Mouse (Mus musculus): ENCODE results near the gene Prkcz.

Prkcz gene

GRCm38 (mm10) chr4:155315031-155315430, 46.1 kb downstream of the Prkcz start:
- DNase-seq (ENCODE audit: low spot score in 2 of 2), result no peak

- no peak for DNase-seq (ENCODE audit: low spot score in 2 of 2)
Measured at GRCm38 (mm10) chr4:155308679-155309078, 52.5 kb downstream of the Prkcz start.

- DNase-seq (ENCODE audit: low spot score in 2 of 2), result peak in 1 of 2 experiments; percentile 32
Measured at GRCm38 (mm10) chr4:155308068-155308467, 53.1 kb downstream of the Prkcz start.

GRCm38 (mm10) chr4:155307591-155307990, 53.6 kb downstream of the Prkcz start:
- no peak for DNase-seq (ENCODE audit: low spot score in 2 of 2)

GRCm38 (mm10) chr4:155306356-155307242, 54.6 kb downstream of the Prkcz start:
- no peak for DNase-seq (ENCODE audit: low spot score in 2 of 2)

- DNase-seq (ENCODE audit: low spot score in 2 of 2), result no peak
Measured at GRCm38 (mm10) chr4:155305531-155306031, 55.6 kb downstream of the Prkcz start.

- no peak for DNase-seq (ENCODE audit: low spot score in 2 of 2)
Measured at GRCm38 (mm10) chr4:155304508-155305096, 56.6 kb downstream of the Prkcz start.

- no peak for DNase-seq (ENCODE audit: low spot score in 2 of 2)
Measured at GRCm38 (mm10) chr4:155301965-155302364, 59.2 kb downstream of the Prkcz start.

DNA sequence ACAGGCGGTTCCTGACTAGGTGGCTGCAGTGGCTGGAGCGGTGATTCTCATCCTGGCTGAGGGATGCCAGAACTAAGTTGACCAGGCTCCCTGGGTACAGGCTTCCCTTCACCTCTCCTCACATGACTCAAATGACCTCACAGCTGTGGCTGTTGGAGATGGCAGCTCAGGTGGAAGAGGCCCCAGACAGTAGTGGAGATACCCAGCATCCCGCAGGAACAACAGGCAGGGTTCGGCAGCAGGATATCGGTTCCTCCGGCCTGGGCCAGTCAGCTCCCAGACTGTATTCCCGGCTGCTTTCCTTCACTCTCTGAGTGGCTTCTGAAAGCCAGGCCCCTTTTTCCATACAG, 60.1 kb downstream of the Prkcz start:
- no peak for DNase-seq (ENCODE audit: low spot score in 2 of 2)

DNA sequence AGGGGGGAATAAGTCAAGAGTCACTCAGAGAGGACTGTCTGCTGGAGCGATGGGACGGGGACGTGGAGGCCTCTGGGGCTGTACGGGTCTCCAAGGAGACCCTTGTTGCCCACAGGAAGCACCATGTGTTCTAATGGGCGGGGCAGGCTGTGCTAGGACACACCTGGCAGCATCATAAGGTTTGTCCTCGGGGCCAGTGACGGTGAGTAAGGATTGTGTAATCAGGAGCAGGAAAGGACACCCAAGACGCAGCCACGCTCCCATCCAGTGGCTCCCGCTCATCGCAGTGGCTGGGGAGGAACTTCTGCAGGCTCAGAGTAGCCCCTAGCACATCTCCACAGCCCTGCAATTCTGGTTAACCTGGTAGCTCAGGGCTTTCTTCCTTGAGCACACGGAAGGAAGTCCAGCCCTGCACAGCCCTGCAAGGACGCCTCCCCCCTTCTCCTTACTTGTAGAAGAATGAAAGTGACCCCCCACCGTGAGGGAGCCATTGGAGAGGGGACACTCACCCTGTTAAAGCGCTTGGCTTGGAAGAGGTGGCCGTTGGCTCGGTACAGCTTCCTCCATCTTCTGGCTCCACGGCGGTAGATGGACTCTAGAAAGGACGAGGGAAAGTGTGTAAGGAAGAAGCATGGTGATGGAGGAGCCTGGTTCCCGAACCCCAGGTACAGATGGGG, 60.6 kb downstream of the Prkcz start:
- DNase-seq (ENCODE audit: low spot score in 2 of 2), result no peak

GRCm38 (mm10) chr4:155298826-155299225, 62.3 kb downstream of the Prkcz start:
- no peak for DNase-seq (ENCODE audit: low spot score in 2 of 2)

DNA sequence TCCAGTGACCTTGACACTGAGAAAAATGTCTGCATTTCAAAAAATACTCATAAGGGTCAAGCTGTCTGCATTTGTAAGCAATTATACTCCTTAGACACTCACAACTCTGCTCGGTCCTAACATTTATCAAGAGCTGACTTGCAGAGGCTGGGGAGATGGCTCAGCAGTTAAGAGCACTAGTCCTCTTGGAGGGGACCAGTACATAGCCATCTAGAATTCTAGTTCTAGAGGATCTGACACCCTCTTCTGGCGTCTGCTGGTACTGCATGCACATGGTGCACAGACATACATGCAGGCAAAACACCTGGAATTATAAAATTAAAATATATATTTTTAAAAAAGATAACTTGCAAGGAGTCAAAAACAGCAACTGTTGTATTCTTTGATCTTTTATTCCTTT, 64.1 kb downstream of the Prkcz start:
- DNase-seq (ENCODE audit: low spot score in 2 of 2), result no peak

- DNase-seq (ENCODE audit: low spot score in 2 of 2), result no peak
Measured at GRCm38 (mm10) chr4:155295996-155296395, 65.2 kb downstream of the Prkcz start.

DNA sequence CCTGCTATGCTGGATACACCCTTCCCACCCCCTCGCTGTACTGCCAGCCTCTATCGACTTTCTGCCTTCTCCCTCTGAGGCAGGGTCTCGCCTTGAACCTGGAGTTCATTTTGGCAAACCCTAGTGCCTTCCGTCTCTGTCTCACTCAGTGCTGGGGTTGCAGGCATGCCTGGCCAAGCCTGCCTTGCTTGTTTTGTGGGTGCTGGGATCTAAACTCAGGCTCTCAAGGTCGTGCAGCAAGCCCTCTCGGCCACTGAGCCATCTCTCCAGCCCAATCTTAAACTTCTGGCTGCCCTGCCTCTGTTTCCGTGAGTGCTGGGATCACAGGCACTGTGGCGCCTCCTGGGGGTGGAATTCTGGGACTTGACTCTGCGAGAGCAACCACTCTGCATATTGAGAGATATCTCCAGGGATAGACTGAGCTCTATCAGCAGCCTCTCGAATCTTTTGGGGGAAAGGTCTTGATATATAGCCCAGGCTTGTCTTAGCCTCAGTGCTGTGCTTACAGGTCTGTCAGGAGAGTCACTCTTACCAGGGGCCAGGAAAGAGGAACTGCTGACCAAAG, 66.1 kb downstream of the Prkcz start:
- no peak for DNase-seq (ENCODE audit: low spot score in 2 of 2)

- DNase-seq (ENCODE audit: low spot score in 2 of 2), result no peak
Measured at GRCm38 (mm10) chr4:155294381-155294780, 66.8 kb downstream of the Prkcz start.

- DNase-seq (ENCODE audit: low spot score in 2 of 2), result no peak
Measured at GRCm38 (mm10) chr4:155292863-155293262, 68.3 kb downstream of the Prkcz start.

DNA sequence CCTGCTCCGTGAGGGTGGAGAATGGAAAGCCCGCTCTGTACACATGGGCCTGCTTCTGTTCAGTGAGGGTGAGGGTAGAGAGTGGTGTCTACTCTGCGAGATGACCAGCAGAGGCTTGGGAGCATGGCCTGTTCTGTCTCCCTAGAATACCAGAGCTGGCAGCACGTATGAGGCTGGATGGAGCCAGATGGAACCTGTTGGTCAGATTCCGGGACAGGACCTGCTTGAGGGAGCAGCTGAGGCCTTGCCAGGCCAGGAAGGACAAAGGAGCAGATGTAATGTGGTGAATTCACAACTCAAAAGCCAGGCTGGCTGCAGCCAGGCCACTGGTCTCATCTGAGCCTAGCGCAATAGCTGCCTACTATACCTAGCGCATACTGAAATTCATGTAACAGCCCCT, 71.1 kb downstream of the Prkcz start:
- DNase-seq (ENCODE audit: low spot score in 2 of 2), result no peak

DNA sequence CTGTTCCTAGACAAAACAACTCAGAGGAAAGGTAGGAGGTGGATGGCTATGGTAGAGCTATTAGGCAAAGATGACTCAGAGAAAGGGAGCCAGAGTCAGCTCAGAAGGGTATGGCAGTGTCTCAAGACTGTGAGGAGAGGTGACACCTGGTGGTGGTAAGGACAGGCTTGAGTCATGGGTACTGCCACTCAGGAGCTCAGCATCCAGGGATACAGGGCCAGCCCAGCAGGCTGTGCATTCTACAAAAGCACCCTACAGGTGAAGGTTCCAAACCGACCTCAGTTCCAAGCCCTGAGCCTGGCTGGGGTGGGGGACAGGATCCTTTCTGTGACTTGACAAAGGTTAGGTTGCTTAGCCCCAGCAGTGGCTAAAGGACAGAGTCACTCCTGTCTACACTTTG, 72.6 kb downstream of the Prkcz start:
- DNase-seq (ENCODE audit: low spot score in 2 of 2), result no peak

DNA sequence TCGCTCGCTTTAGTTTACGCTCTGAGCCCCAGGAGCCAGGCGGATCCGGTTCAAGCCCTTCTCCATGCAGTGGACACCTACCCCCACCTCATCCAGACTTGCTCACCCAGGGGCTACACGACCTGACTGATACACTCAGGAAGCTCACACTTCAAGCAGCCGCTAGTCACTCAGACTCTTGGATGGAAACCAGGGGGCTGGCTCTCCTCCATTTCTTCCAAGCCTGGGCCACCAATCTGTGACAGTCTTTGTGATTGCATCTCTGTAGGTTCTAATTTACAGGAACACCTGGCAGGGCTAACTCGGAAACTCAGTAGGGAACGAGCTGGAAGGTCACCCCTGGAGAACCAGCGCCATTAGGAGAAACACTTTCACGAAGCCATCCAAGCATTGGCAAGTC, 73.4 kb downstream of the Prkcz start:
- DNase-seq (ENCODE audit: low spot score in 2 of 2), result no peak

DNA sequence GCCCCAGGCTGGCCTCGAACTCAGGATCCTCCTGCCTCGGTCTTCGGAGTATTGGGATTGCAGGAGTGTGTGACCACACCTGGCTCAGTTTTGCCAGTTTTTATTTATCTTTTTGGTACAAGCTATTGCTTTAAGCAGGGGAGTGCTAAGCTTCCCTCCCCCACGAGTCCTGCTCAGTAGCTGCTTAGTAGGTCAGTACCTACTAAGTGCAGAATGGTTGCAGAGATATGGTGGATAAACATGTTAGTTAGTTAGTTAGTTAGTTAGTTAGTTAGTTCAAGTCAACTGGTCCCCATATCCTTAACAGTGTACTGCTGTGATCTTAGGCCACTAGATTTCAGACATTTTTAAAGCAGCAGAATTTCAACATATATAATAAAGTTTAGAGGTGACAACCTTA, 75.1 kb downstream of the Prkcz start:
- DNase-seq (ENCODE audit: low spot score in 2 of 2), result no peak

GRCm38 (mm10) chr4:155284521-155285379, 76.4 kb downstream of the Prkcz start:
- DNase-seq (ENCODE audit: low spot score in 2 of 2), result no peak

Data from spleen, postnatal 14 days (tissue).